Mouse (Mus musculus) retina, embryonic 14.5 days (tissue): ENCODE data around the gene Grik3.
A peak's percentile ranks its signal among the peaks of the same experiment; 100 is the strongest.

Experiments used
- DNase-seq: peaks from one replicate; pipeline ENCODE4 v3.0.0-alpha.2; 2015; ENCODE audit warnings: low spot score

The Grik3 gene

GRCm38 (mm10) chr4:125492122-125492505, 1.6 kb downstream of the Grik3 start:
- no peak for DNase-seq

GRCm38 (mm10) chr4:125492706-125493105, 2.2 kb downstream of the Grik3 start:
- no peak for DNase-seq

GRCm38 (mm10) chr4:125493124-125493523, 2.6 kb downstream of the Grik3 start:
- no peak for DNase-seq

- DNase-seq, result peak; percentile 62
These were observed 5.0 kb downstream of the Grik3 start for GRCm38 (mm10) chr4:125495477-125495876.

DNA sequence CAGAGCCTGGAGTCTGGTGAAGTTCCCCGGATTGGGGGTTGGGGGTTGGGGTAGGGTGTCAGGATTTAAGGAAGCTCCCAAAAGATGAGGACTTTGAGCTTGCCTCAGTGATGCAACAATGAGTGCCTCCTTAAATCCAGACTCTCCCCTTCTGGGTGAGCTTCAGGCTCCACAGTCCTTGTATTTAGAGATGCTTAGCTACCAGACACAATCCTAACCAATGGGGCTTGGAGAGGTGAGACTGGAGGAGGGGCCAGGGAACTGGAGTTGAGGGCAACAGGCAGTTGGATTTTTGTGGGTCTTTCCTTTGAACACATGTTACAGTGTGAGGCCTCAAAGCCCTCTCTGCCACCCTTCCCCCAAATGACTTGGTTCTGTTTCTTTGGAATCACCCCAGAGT, 6.5 kb downstream of the Grik3 start:
- no peak for DNase-seq

DNA sequence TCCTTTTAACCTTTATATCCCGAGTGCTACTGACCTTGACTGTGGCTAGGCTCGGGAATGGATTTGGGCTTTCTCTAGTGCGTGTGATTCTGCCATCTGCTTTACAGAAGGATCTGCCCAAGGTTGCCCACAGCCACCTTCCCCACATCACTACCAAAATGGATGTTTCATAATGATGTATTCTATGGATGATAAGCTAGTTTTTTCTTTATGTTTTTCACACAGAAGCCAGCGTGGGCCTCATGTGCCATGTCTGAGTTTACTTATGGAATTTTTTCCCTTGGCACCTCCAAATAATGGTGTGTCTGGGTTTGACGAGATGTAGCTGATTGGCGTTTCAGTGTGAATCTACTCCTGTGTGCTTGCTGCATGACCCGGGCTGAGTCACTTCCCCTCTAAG, 7.0 kb downstream of the Grik3 start:
- DNase-seq, result no peak

DNA sequence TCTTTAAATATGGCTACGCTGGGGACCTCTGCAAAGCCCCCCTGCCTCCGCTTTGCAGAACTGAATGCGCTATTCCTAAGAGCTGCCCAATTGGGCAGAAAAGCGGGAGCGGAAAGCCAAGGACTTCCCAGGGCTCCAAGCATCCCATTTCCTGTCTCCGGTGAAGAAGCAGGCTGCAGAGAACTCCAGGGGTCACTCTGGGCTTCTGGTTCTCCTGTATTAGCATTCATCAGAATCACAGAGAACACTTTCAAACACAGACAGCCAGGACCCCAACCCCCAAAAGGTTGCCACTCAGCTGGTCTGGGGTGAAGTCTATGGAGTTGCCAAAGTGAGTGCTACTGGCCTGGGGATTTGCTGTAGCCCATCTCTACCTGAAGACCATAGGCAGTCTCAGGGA, 8.4 kb downstream of the Grik3 start:
- no peak for DNase-seq

- DNase-seq, result no peak
These were observed 12.4 kb downstream of the Grik3 start for GRCm38 (mm10) chr4:125502861-125503260.

- no peak for DNase-seq
These were observed 21.9 kb downstream of the Grik3 start for GRCm38 (mm10) chr4:125512434-125512833.

- no peak for DNase-seq
These were observed 25.1 kb downstream of the Grik3 start for GRCm38 (mm10) chr4:125515646-125516045.

DNA sequence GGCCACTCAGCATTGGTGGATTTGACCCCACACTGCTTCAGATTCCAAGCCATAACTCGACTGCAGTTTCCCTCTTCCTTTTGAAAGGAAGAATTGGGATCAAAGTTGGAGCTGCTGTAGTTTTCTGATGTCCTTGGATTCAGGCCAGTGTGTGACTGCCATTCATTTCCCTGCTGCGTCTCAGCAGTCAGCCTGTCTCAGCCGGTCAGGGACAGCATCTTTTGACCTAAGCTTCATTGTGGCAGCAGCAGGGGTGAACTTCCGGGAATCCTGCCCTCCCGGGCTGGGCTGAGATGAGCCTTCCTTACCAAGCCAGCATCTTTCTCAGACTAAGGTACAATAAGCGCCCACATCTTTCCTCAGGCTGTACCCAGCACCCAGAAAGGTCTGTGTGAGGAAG, 26.1 kb downstream of the Grik3 start:
- no peak for DNase-seq

GRCm38 (mm10) chr4:125518861-125519260, 28.4 kb downstream of the Grik3 start:
- no peak for DNase-seq

DNA sequence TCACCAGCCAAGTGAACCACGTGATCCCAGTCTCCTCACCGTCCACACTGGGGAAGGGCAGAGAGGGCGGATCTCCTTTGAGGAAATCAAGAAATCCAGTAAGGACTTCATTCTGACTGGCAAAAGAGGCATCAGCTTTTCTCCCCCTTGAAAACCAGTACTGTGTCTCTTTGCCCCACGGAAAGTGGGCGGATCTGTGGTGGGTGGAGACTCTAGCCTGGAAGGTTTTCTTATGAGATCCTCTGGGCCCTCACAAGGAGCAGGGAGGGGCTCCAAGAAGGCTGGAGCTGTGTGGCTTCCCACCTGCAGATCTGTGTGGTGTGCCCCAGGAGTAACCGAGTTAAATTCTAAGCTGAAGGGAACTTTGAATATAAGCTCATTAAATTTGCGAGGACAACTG, 32.4 kb downstream of the Grik3 start:
- no peak for DNase-seq

DNA sequence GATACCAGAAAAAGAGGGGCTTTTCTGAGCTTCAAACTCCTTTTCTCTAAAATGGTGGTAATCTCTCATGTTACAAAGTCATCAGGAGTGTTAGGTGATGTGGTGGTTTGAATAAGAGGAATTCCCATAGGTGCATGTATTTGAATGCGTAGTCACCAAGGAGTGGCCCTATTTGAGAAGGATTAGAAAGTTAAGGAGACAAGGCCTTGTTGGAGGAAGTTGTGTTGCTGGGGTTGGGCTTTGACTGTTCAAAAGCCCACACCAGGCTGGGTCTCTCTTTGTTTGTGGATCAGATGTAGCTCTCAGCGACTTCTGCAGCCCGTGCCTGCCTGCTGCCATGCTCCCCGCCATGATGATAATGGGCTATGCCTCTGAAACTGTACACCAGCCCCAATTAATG, 34.8 kb downstream of the Grik3 start:
- no peak for DNase-seq

GRCm38 (mm10) chr4:125526425-125526824, 35.9 kb downstream of the Grik3 start:
- DNase-seq, result peak; percentile 23

- DNase-seq, result no peak
These were observed 43.5 kb downstream of the Grik3 start for GRCm38 (mm10) chr4:125533965-125534364.

GRCm38 (mm10) chr4:125534449-125534848, 43.9 kb downstream of the Grik3 start:
- DNase-seq, result peak; percentile 73

- peak; percentile 49 for DNase-seq
These were observed 44.5 kb downstream of the Grik3 start for GRCm38 (mm10) chr4:125534991-125535401.

DNA sequence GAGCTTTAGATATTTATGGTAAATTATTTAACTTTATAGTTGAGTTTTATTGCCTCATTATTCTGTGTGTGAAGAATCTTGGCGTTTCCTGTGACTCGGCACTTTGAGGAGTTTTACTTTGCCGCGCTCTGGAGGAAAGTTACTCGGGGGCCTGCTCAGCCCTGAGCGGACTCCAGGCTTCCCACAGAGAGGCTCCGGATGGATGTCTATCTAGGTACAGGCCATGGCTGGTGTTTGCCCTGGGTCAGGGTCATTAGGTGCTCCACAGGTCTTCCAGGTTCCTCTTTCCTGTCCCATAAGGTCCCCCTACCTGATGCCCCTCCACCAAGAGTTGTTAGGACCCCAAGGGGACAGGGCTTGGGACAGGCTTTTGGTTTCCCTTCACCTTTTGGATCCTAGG, 45.0 kb downstream of the Grik3 start:
- DNase-seq, result no peak

GRCm38 (mm10) chr4:125535977-125536376, 45.5 kb downstream of the Grik3 start:
- DNase-seq, result no peak

GRCm38 (mm10) chr4:125538301-125538965, 47.9 kb downstream of the Grik3 start:
- no peak for DNase-seq

DNA sequence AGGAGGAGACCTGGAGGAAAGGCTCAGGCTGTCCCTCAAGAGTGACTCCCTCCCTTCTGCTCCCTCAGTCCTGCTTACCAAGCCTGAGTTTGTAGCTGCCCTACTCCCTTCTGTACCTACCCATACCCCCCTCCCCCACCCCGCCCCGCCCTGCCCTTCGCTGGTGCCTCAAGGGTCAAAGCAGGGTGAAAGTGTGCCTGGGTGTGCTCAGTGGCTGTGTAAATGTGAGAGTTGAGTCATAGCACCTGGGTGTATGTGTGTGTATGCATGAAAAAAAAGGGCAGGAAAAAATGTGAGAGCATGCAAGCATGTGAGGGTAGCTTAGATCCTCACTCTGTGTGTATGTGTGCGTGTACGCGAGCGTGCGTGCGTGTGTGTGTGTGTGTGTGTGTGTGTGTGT, 49.1 kb downstream of the Grik3 start:
- DNase-seq, result no peak

GRCm38 (mm10) chr4:125543171-125543570, 52.7 kb downstream of the Grik3 start:
- no peak for DNase-seq

- DNase-seq, result peak; percentile 47
These were observed 54.7 kb downstream of the Grik3 start for GRCm38 (mm10) chr4:125544947-125545767.
